In the genomic region with DNA sequence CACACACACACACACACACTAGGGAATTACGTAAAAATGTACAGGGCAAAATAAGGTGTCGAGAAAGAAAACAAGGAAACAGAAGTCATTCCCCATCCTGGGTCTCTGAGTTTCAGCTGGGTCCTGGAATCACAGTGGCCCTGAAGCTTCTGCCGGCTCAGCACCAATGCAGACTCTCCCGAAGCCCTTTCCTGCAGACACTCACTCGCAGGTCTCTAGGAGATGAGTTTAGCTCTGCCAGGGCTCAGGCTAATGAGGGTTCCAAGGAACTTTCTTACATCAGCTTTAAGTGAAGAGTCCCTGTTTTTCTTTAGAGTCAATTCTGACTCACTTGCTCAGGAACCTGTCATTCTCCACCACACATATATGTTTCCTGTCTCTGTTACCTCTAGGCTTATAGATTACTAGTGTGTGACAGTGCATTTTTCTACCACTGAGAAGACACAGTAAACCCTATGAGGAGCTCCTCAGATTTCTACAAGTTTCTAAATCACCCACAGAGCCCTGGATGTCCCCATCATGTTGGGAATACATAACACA, we compare ENCODE assay signal across 12 mouse cellular contexts.
A peak's percentile ranks its signal among the peaks of the same experiment; 100 is the strongest.
DNase-seq lines count a peak whose midpoint lies in the region; ATAC-seq and TF ChIP-seq lines count a peak whose summit lies in the region.
"Had no signal": no experiment of that assay in that cellular context is flagged by ENCODE, and none has a peak within 500 bp of the region (broad histone marks: within the 10 kb centered on the region; RNA-seq: fewer than 3 reads in every experiment).

No protein-coding gene starts in this region.

- WGBS in heart, adult 2 months = 32% methylated on average over 5 of the region's 5 CpGs
- 6% methylated on average over 5 of the region's 5 CpGs for WGBS in liver, adult 2 months
- WGBS in liver, embryonic 15.5 days (ENCODE audit: insufficient replicate concordance) = 54% methylated on average over 5 of the region's 5 CpGs
- 62% methylated on average over 5 of the region's 5 CpGs for WGBS in hindbrain, embryonic 16.5 days

- ATAC-seq in liver, embryonic 15.5 days (ENCODE audit: insufficient read depth) = no peak
- no peak for ATAC-seq in hindbrain, embryonic 16.5 days

- H3K9ac ChIP-seq in heart, adult 2 months (ENCODE audit: low read depth, low read length) = no peak overlapping the region
- no peak overlapping the region for H3K9ac ChIP-seq in liver, adult 2 months (ENCODE audit: low read depth, low read length)
- H3K9ac ChIP-seq in liver, embryonic 15.5 days = no peak overlapping the region
- no peak overlapping the region for H3K9ac ChIP-seq in hindbrain, embryonic 16.5 days (ENCODE audit: low read depth, low read length)
- H3K9ac ChIP-seq: embryonic facial prominence, embryonic 15.5 days; forebrain, embryonic 12.5 days; neural tube, embryonic 13.5 days had no signal

- no peak for DNase-seq in heart, adult 2 months
- no peak for DNase-seq in heart, postnatal 14 days
- no peak for DNase-seq in liver, adult 2 months (ENCODE audit: extremely low read depth, low read depth, low spot score)
- DNase-seq in liver (no peak), MN1 (ENCODE audit: low spot score) (peak; percentile 58)
- DNase-seq in adrenal gland, postnatal 36 days = no peak

- no peaks in the 10 kb centered on the region for H3K27me3 ChIP-seq in heart, adult 2 months (ENCODE audit: control insufficient read depth, insufficient read depth, low read length)
- no peaks in the 10 kb centered on the region for H3K27me3 ChIP-seq in liver, adult 2 months (ENCODE audit: control insufficient read depth, insufficient read depth, low read length)
- H3K27me3 ChIP-seq in liver, embryonic 15.5 days = no peaks in the 10 kb centered on the region
- H3K27me3 ChIP-seq in hindbrain, embryonic 16.5 days (replicated peaks; ENCODE audit: control insufficient read depth, insufficient read depth, low read length) = no peaks in the 10 kb centered on the region
- H3K27me3 ChIP-seq: embryonic facial prominence, embryonic 15.5 days; neural tube, embryonic 13.5 days had no signal

- peaks cover 27% of the 10 kb centered on the region for H3K4me1 ChIP-seq in heart, adult 2 months (ENCODE audit: control insufficient read depth, insufficient read depth, low read length)
- peaks cover 25% of the 10 kb centered on the region for H3K4me1 ChIP-seq in liver, adult 2 months (ENCODE audit: control insufficient read depth, insufficient read depth, low read length)
- peaks cover 55% of the 10 kb centered on the region for H3K4me1 ChIP-seq in liver, embryonic 15.5 days (replicated peaks)
- peaks cover 13% of the 10 kb centered on the region for H3K4me1 ChIP-seq in hindbrain, embryonic 16.5 days (ENCODE audit: control insufficient read depth, insufficient read depth, low read depth, low read length)
- H3K4me1 ChIP-seq: forebrain, embryonic 12.5 days had no signal

- peak overlapping the region; percentile 40 for H3K27ac ChIP-seq in heart, adult 2 months
- peak overlapping the region; percentile 87 for H3K27ac ChIP-seq in liver, adult 2 months (replicated peaks; ENCODE audit: insufficient read depth, low read depth, low read length)
- peak overlapping the region; percentile 62 for H3K27ac ChIP-seq in liver, embryonic 15.5 days (replicated peaks)
- H3K27ac ChIP-seq in hindbrain, embryonic 16.5 days (ENCODE audit: low read depth, low read length) = no peak overlapping the region
- H3K27ac ChIP-seq: forebrain, embryonic 12.5 days; hindbrain, postnatal 0 days; neural tube, embryonic 13.5 days had no signal

- no peak for TF ChIP-seq POLR2A in heart, adult 2 months (IDR thresholded peaks at IDR 0.05; ENCODE audit: insufficient read depth, low read depth, low read length)
- no peak for TF ChIP-seq POLR2A in liver, adult 2 months (IDR thresholded peaks at IDR 0.05; ENCODE audit: extremely low read depth, insufficient read depth, low read length)

- H3K79me2 ChIP-seq in heart, adult 2 months (replicated peaks; ENCODE audit: control insufficient read depth, insufficient read depth, low read length) = peaks cover 19% of the 10 kb centered on the region
- H3K79me2 ChIP-seq in liver, adult 2 months (ENCODE audit: control insufficient read depth, insufficient read depth, low read length) = peaks cover 40% of the 10 kb centered on the region; the same call in 1 of the 2 replicates

- intact Hi-C loops in heart, adult 2 months (cut with DNase I) = no loop called here
- intact Hi-C loops in heart, postnatal 14 days (cut with DNase I) = no loop called here

- TF ChIP-seq CTCF in heart, adult 2 months (IDR thresholded peaks at IDR 0.05) = no peak
- no peak for TF ChIP-seq CTCF in liver, adult 2 months (IDR thresholded peaks at IDR 0.05; ENCODE audit: low read depth, low read length)

- TF ChIP-seq EP300 in heart, adult 2 months (IDR thresholded peaks at IDR 0.05; ENCODE audit: insufficient read depth, low read depth, low read length) = no peak

- H3K36me3 ChIP-seq in heart, adult 2 months (ENCODE audit: control insufficient read depth, insufficient read depth, low read length) = peaks cover 36% of the 10 kb centered on the region
- H3K36me3 ChIP-seq in liver, adult 2 months (ENCODE audit: control insufficient read depth, insufficient read depth, low read length) = no peaks in the 10 kb centered on the region
- no peaks in the 10 kb centered on the region; the same call in 1 of the 2 replicates for H3K36me3 ChIP-seq in liver, embryonic 15.5 days (replicated peaks)
- H3K36me3 ChIP-seq in hindbrain, embryonic 16.5 days (ENCODE audit: control insufficient read depth, insufficient read depth, low read length) = no peaks in the 10 kb centered on the region
- H3K36me3 ChIP-seq: forebrain, embryonic 12.5 days; neural tube, embryonic 13.5 days had no signal

- peak overlapping the region; percentile 25; the same call in 1 of the 2 replicates for H3K4me2 ChIP-seq in liver, embryonic 15.5 days
- H3K4me2 ChIP-seq in hindbrain, embryonic 16.5 days (ENCODE audit: low read length) = no peak overlapping the region
- H3K4me2 ChIP-seq: embryonic facial prominence, embryonic 15.5 days; forebrain, embryonic 12.5 days; neural tube, embryonic 13.5 days had no signal

- H3K4me3 ChIP-seq in heart, adult 2 months = no peak overlapping the region
- no peak overlapping the region for H3K4me3 ChIP-seq in liver, adult 2 months (ENCODE audit: insufficient read depth, low read depth, low read length)
- H3K4me3 ChIP-seq in liver, embryonic 15.5 days (replicated peaks) = no peak overlapping the region
- H3K4me3 ChIP-seq in hindbrain, embryonic 16.5 days (ENCODE audit: low read length) = no peak overlapping the region
- H3K4me3 ChIP-seq: embryonic facial prominence, embryonic 15.5 days; forebrain, embryonic 12.5 days; neural tube, embryonic 13.5 days had no signal

- H3K9me3 ChIP-seq in liver, embryonic 15.5 days (replicated peaks) = no peaks in the 10 kb centered on the region
- no peaks in the 10 kb centered on the region for H3K9me3 ChIP-seq in hindbrain, embryonic 16.5 days (ENCODE audit: control insufficient read depth, low read length)
- H3K9me3 ChIP-seq: embryonic facial prominence, embryonic 15.5 days; forebrain, embryonic 12.5 days; neural tube, embryonic 13.5 days had no signal
